Mouse (Mus musculus) ES-Bruce4 (cell line): ENCODE results near the gene Edf1.

Experiments
- CTCF ChIP-seq: IDR thresholded peaks from one replicate; pipeline ENCODE4 v1.8.1; 2011; ENCODE audit warnings: low read depth, low read length
- EP300 ChIP-seq: IDR thresholded peaks from 2 replicates; pipeline ENCODE4 v1.6.1; 2011; ENCODE audit warnings: low read depth, low read length; ENCODE audit not compliant: insufficient read depth
- POLR2A ChIP-seq: IDR thresholded peaks from one replicate; pipeline ENCODE4 v1.8.1; 2011; ENCODE audit warnings: low read length; ENCODE audit not compliant: insufficient read depth

DNA sequence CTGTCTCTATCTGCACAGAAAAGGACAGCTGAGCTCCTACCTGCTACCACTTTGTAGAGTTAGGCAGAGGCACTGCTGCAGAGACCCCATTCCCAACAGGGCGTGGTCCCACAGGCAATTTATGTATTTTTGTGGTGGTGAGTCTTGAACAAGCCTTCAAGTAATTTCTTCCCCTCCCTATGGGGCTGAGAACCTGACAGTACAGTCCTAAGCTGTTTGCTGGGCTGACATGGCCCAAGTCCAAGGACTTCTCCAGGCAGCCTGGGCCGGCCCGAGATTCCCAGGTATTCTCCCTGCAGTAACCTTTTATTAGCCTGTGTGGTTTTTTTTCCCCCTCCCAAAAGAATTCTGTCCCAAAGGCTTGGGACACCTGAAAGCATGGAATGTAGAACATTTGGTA lies 26.5 kb downstream of the Edf1 start:
- no peak for TF ChIP-seq CTCF
- TF ChIP-seq EP300: no peak
- no peak for TF ChIP-seq POLR2A
